Mouse (Mus musculus) hindbrain, embryonic 14.5 days (tissue): ENCODE data around the gene Ak7. TPM values are rescaled to one million over a fixed set of nuclear protein-coding genes. Genes with fewer than 3 reads are reported as not detected.

Source experiments
- polyA plus RNA-seq: library from polyadenylated mRNA; unstranded; fragments of >200 nt; fragmentation: Nextera tagmentation; extraction: Ambion mirVana; gene quantifications from 2 replicates; pipeline ENCODE4 v1.2.1, GENCODE M21; 2014

The Ak7 gene
- polyA plus RNA-seq, 1 experiment from 2014 or later, result 1.9 TPM

Other genes with a start within 250 kb of the Ak7 start
- 0.47 and 0.75 TPM in 2 replicates for gene Bdkrb2, start 142.8 kb upstream of the Ak7 start, polyA plus RNA-seq
- 0.33 TPM in 1 of 2 replicates, not detected in the other for gene Bdkrb1, start 102.9 kb upstream of the Ak7 start, polyA plus RNA-seq
- gene Gskip, start 21.1 kb upstream of the Ak7 start, polyA plus RNA-seq, result 28.3 and 30.1 TPM in 2 replicates
- gene Atg2b, start 20.8 kb upstream of the Ak7 start, polyA plus RNA-seq, result 18.2 and 18.4 TPM in 2 replicates
- 129 and 140 TPM in 2 replicates for gene Papola, start 78.7 kb downstream of the Ak7 start, polyA plus RNA-seq